Mouse (Mus musculus) right cerebral cortex, postnatal 25 days (tissue): ENCODE measurements around the gene Sox13.
A peak's percentile ranks its signal among the peaks of the same experiment; 100 is the strongest.
"Not testable (repeated sequence)": the region's sequence is repeated elsewhere in the genome, so short reads cannot be mapped to it uniquely, and the experiment has no call there.

Source experiments
- DNase-seq: peaks from one replicate; pipeline ENCODE4 v3.0.0; 2022

Sox13 gene

GRCm38 (mm10) chr1:133366951-133367605, 57.1 kb downstream of the Sox13 start:
- DNase-seq, result no peak

- no peak for DNase-seq
Measured at GRCm38 (mm10) chr1:133364890-133365289, 59.3 kb downstream of the Sox13 start.

- DNase-seq, result no peak
Measured at GRCm38 (mm10) chr1:133364022-133364630, 60.1 kb downstream of the Sox13 start.

GRCm38 (mm10) chr1:133363276-133364021, 60.7 kb downstream of the Sox13 start, which contains the start of gene Etnk2:
Etnk2 (plus strand) TSS chr1:133363572.
- DNase-seq, result peak; percentile 73

GRCm38 (mm10) chr1:133362103-133362502, 62.1 kb downstream of the Sox13 start:
- no peak for DNase-seq

GRCm38 (mm10) chr1:133361006-133361405, 63.2 kb downstream of the Sox13 start:
- DNase-seq, result no peak

GRCm38 (mm10) chr1:133356330-133356729, 67.8 kb downstream of the Sox13 start:
- no peak for DNase-seq

- DNase-seq, result no peak
Measured at GRCm38 (mm10) chr1:133355912-133356311, 68.3 kb downstream of the Sox13 start.

- DNase-seq, result no peak
Measured at GRCm38 (mm10) chr1:133355469-133355868, 68.7 kb downstream of the Sox13 start.

- DNase-seq, result peak; percentile 82
Measured at GRCm38 (mm10) chr1:133353371-133353809, 70.8 kb downstream of the Sox13 start.

GRCm38 (mm10) chr1:133351762-133352161, 72.4 kb downstream of the Sox13 start:
- DNase-seq, result no peak

GRCm38 (mm10) chr1:133350210-133350609, 74.0 kb downstream of the Sox13 start, which contains the start of gene Ren1:
Ren1 (plus strand) TSS chr1:133350510.
- no peak for DNase-seq

- no peak for DNase-seq
Measured at GRCm38 (mm10) chr1:133347693-133348520, 76.3 kb downstream of the Sox13 start.

- DNase-seq, result no peak
Measured at GRCm38 (mm10) chr1:133347226-133347625, 77.0 kb downstream of the Sox13 start.

- DNase-seq, result no peak
Measured at GRCm38 (mm10) chr1:133346531-133346930, 77.6 kb downstream of the Sox13 start.

GRCm38 (mm10) chr1:133344357-133344756, 79.8 kb downstream of the Sox13 start:
- no peak for DNase-seq

- not testable (repeated sequence) for DNase-seq
Measured at GRCm38 (mm10) chr1:133340403-133340802, 83.8 kb downstream of the Sox13 start.

- no peak for DNase-seq
Measured at GRCm38 (mm10) chr1:133333937-133334336, 90.2 kb downstream of the Sox13 start.

GRCm38 (mm10) chr1:133332656-133333430, 91.3 kb downstream of the Sox13 start:
- DNase-seq, result no peak
